Mouse (Mus musculus) spleen, postnatal 4 days (tissue): ENCODE results near the gene Heg1.

ENCODE experiments used
- DNase-seq, 2 experiments: peaks; one replicate each; pipeline ENCODE4 v3.0.0; 2022; ENCODE audit warnings: low spot score in 2 of 2

Gene Heg1

DNA sequence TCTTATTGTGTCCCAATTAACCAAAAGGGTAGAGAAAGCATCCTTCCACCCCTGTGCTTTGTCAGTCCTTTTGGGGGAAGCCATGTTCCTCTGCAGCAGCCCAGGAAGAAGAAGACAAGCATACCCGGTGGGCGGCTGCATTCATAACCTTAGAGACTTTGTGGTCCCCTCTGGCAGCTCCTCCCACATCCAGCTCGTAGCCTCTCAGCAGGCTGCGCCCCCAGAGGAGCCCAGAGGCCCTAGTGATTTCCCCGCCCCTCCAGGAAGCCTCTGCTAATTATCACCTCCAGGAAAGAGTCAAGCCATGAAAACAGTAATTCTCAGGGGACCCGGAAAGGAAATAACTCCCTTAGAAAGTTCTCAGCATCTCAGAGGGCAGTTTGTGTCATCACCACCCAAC is 21.1 kb downstream of the Heg1 start:
- no peak for DNase-seq

DNA sequence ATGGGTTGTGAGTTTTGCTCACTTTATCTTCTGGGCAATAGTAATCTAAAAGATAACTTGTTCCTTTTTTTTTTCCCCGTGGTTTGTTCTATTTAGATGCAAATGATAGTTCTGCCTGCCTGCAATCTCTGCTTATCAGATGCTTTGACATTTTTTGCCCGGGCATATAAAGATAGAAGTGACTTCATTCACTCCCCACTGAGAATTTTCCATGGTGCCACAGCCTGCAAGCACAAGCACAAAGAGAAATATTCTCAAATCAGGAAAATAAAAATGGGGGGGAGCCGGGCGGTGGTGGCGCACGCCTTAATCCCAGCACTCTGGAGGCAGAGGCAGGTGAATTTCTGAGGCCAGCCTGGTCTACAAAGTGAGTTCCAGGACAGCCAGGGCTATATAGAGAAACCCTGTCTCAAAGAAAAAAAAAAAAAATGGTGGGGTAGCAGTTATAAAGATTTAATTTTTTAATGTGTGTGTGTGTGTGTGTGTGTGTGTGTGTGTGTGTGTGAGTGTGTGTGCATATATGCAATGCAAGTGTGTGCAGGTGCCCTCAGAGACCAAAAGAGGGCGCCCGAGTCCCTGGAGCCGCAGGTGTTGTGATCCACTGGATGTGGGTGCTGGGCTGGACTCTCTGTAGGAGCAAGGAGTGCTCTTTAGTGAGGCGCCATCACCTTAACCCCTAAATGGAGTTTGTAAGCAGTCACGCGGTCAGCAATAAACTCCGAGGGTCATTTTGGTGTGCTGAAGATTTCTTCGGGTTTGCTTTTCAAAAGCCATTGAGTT is 22.1 kb downstream of the Heg1 start:
- DNase-seq, result no peak

DNA sequence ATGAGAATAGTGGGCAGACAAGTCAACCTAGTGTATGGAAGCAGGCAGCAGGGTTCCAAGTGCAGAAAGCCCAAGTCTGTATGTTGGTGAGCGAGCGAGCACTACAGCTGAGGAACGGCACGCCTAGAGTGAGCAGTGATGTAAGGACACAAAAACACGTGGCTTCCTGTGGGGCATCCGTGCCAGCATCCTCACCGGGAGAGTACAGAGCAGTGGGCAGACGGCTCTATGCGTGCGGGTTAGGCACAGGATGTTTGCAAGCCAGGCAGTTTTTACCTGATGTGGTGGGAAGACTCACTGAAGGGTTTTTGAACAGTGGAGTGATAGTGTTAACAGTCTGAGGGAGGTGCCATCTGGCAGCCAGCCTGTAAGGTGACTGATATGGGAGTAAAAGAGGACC is 23.9 kb downstream of the Heg1 start:
- no peak for DNase-seq

DNA sequence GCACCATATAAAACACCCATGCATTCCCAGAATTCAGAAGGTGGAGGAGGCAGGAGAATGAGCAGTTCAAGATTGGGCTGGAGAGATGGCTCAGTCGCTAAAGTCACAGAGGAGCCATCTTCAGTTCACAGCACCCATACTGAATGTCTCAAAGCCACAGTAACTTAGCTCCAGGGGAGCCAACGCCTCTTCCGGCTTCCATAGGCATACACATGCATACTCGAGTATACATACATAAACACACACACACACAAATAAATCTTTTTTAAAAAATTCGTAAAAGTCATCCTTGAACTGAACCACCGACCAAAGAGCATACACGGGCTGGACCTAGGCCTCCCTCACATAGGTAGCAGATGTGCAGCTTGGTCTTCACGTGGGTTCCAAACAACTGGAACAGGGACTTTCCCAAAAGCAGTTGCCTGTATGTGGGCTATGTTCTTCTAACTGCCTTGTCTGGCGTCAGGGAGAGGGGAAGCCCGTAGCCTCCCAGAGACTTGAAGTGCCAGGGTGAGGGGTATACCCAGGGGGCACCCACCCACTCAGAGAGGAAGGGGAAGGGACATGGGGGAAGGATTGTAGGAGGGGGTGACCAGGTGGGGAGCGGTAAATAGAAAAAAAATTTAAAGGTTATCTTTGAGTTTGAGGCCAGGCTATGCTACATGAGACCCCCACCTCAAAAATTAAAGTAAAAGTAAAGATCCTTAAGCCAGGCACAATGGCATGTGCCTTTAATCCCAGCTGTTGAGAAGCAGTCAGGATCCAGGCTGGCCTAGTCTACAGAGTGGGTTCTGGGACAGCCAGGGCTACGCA is 24.6 kb downstream of the Heg1 start:
- no peak for DNase-seq

DNA sequence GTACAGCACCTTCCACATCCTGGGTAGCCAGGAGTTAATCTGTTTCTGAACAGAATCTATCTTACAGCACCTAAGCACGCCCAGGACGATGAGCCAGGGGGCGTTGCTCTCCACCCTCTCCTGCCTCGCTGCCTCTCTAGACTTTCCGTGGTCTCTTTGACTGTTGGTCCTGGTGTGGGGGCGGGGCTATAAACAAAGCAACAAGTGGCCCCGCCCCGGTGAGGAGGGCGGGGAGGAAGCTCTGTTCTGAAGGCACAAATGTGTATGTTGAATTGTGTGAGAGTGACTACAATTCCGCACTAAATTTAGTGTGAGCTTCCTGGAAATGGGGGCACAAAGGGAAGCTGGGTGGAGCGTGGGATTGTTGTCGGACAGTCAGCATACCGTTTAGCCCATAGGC is 30.1 kb downstream of the Heg1 start:
- peak; percentile 82 to 87 for DNase-seq

DNA sequence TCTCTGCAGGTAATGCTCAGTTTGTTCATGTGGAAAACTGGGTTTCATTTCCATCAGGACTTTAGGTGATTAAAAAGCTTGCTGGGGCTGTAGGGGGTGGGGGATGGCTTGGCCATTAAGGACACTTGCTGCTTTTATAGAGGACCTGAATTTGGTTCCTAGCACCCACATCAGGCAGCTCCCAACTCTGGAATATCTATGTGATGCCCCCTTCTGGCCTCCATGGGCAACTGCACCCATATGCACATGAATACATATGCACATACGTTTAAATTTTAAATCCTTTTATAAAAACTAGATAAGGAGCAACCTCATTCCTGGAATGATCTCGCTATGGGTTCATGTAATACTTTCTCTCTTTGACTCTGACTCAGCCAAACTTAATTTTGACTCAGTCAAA is 39.1 kb downstream of the Heg1 start:
- DNase-seq, result no peak

DNA sequence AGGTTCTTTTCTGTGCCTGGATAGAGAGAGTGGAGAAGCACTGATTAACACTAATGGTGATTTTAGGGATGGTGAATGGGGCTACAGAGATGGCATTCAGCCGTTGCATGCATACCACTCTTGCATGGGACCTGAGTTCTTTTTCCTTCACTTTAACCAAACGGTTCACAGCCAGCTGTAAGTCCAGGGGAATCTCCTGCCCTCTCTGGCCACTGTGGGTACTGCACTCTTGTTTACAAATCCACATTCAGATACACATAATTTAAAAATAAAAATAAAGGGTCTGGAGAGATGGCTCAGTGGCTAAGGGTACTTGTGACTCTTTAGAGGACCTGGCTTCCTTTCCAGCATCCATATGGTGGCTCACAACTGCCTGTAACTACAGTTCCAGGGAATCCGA is 39.8 kb downstream of the Heg1 start:
- no peak for DNase-seq

DNA sequence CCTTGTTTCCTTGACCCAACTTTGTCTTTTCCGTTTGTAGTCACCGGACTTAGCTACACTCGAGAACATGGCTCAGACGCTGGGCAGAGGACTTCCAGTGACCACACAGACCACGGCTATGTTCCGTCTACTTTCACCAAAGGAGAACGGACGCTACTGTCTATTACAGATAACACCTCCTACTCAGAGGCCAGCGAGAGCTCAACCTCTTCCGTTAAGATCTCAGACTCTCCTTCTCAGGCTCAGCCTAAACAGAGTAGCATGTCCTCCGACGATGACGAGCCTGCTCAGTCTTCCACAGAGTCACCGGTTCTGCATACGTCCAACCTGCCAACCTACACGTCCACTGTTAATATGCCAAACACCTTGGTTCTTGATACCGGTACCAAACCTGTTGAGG is 42.1 kb downstream of the Heg1 start:
- DNase-seq, result no peak

DNA sequence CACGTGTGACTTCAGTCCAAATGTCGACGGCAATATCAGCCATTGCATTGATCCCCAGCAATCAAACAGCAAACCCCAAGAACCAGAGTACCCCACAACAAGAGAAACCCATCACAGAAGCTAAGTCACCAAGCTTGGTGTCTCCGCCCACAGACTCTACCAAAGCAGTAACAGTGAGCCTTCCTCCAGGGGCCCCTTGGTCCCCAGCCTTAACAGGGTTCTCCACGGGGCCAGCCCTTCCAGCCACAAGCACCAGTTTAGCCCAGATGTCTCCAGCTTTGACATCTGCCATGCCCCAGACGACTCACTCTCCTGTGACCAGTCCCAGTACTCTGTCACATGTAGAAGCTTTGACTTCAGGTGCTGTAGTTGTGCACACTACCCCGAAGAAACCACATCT is 42.7 kb downstream of the Heg1 start:
- DNase-seq, result no peak

DNA sequence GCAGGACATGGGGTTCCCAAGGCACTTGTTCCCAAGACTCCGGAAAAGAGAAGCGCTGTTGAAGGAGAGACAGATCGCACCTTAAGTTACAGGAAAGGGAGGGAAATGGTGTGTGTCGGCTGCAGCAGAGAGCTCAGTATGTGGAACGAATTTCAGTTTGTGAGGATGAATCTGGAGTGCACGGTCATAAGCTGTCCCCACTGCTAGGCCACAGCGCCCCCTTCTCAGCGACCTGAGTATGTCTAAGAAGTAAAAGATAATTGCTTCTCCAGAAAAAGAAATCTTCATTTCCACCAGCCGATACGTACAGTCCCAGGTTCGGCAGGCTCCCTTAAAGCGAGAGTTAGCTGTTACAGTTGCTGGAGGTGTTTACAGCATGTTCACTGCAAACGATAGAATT is 44.3 kb downstream of the Heg1 start:
- no peak for DNase-seq

DNA sequence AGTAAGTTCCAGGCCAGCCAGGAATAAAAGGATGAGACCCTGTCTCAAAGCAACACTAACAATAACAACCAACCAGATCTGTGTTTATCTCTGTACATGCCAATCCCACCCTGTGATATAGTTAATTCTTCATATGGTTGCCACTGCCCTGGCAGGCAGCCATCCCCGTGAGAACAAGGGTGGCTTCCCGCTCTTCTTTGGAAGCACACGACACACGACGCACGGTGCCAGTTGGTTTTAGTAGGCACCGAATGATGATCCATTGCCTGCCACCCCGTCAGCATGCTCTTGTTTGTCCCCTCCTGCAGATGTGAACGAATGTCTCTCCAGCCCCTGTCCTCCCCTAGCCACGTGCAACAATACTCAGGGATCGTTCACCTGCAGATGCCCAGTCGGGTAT is 47.1 kb downstream of the Heg1 start:
- DNase-seq, result no peak

DNA sequence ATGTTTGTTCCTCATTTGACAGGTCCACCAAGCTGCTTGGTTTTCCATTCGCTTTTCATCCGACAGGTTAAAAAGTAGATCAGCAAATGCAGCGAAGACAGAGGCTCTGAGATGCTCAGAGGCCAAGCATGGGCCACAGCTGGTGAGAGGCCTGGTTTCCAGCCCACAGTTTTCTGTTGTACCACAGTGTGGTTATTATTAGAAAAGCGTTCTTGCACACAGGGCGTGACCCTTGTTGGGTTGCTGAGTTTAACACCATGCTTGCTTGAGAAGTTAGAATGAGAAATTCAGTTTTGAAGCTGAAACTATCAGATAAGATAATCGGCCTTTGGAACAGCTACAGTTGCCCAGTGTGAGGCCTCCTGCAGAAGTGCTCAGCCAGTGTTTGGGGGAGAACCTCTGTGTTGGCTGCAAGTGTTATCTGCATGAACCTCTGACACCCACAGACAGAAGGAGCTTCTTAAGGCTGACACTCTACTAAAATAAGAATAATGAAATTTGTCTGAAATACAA is 48.1 kb downstream of the Heg1 start:
- DNase-seq, result peak in 1 of 2 experiments; percentile 42

DNA sequence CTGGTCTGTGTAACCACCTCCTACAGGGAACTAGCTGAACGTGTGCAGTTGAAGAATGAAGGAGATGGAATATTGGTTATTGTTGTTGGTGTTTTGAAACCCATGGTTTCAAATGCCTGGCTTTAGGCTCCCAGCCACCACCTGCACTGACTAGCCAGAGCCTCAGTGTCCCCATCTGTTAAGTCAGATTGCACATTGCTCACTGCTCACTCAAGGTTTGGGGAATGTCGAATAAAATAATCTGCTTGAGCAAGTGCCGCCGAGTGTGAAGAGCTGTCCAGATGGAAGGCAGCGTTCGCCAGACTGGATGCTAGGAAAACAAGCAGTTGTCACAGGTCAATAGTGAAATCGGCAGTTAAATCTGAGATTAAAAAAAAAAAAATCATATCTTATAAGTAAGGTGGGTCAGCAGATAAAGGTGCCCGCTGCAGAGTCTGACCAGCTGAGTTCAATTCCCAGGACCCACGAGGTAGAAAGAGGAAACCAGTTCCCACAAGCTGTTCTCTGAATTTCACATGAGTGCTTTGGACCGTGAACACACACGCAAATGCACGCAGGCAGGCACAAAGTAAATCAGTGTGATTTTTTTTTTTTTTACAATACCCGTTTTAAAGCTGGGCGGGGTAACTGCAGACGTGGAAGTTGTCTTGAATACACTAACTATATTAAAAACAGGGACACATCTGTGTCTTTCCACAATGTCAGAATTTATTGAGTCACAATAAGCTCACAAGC is 48.8 kb downstream of the Heg1 start:
- DNase-seq, result no peak

DNA sequence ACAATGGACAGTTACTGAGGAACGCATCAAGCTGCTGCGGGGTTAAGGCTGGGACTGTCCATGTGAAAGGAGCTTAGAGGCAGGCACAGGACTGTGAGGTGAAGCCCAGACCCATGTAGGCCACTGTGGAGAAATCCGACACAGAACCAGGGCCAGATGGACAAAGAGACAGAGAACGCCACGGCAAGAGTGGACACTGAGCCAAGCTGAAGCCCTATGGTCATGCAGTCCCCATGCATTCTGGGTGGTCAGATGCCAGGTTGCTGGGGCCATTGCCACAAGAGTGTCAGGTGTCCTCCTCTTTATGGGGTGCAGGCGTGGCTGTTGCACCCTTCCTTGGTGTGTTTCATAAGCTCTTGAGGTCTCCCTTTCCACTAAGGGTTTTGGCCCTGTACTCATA is 49.7 kb downstream of the Heg1 start:
- DNase-seq, result no peak

DNA sequence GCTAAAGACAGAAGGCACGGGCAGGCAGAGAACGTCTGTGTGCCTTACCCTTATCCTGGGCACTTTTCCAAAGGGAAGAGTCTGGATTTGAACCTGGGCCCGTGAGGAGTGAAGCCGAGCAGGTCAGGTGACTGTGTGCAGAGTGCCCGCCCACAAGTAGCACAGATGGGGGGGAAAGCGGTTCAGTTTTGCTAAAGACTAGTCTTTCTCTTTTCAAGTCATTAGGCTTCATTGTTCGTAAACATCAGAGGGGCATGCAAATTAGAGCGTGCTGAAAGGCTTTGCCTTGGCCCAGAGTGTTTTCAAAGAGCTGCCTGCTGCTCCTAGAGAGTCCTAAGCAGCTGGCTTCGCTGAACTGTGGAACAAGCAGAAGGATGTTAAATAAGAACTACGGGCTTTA is 50.4 kb downstream of the Heg1 start:
- peak; percentile 41 to 71 for DNase-seq

DNA sequence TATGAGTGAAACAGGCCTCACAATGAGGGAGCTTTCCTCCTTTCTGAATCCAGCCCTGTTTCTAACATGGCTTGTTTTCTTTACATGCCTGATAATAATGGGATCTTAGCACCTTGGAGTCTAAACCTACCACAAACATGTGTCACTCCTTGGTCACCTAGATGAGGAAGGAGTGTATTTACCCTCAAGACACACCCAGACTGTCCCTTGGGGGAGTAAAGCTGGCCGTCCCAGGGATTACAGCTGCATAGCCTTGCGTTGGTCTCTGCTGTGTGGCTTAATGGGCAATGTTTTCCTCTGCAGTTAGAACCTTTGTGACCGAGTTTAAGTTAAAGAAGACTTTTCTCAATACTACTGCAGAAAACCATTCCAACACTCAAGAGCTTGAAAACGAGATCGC is 51.1 kb downstream of the Heg1 start:
- DNase-seq, result no peak

DNA sequence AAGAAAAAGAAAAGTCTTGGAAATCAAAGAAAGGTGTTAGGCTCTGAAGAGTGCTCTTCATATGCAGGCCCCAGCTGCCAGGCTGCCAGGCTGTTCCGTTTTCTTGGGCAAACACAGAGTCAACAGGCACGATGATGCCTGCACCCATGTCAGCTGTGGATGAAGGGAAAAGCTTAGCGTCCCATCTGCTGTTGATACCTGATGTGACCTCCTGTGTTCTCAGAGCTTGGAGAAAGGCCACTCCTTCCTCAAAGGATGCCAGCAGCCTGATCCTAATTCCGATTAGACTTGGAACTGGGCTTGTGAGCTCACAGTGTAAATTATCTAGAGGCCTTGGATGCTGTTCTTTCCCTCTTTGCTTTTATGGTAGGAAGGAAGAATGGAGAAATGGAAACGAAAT is 51.6 kb downstream of the Heg1 start:
- DNase-seq, result no peak

DNA sequence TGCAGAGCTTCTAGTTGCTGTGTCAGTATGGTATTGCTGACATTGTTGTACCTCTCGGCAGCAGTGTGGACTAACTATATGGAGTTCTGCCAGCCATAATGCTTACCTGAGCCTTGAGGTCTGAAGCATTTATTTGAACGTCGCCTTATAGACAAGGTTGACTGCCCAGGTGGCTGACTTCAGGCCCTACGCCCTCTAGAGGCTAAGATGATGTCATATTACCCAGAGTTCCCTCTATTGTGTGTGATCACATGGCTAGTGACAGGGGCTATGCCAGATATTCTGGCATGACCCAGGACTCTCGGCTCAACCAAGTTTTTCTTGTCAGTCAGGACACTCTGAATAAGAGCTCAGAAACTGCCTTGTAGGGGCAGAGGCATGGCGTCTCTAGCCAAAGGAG is 52.6 kb downstream of the Heg1 start:
- no peak for DNase-seq

DNA sequence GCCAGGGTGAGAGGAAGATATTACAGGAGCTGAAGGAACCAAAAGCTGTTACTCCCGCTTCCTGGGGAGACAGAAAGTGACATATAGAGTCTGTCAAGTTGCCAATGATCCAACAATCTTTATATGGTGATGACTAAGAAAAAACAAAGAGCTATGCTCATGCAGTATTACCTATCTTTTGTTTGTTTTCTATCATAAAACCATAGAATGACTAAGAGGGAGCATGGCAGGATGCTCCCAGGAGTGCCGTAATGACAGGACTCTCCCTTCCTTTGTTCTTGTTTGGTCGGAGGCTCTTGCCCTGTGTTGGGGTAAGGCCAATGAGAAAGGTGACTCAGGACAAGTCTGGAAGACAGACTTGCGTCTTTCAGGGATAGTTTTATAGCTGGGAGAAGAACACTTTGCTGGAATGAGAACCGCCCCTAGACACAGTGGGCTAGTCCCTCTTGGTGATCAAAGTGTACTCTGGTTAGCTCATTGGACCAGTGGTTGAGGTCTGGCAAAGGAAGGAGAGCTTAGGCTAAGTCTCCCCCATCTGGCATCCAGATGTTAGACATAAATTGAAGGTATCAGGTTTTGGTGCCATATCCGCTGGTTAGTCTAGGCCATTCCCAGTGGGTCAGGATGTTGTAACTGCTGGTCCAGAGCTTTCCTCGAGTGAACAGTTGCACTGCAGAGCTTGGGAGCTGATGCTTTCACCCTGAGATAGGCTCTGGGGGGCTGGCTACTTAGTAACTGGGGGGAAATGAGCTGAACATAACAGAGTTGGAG is 55.0 kb downstream of the Heg1 start:
- no peak for DNase-seq

DNA sequence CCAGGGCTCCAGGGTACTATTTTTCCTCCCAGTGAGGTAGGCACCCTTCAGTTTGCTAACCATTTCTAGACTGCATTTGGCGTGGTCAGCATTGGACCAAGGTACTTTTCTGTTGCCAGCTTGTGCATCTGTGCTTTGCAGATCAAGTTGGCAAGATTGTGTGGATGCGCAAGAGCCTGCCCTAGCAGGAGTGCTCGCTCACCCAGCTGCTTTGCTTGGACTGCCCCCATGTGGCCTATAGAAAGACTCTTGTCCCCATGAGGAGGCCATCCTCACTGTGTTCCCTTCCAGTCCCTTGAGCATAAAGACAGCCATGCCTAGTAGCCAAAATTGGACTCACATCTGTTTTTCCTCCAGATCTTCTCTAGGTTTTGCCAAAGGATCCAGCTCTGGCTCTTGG is 55.6 kb downstream of the Heg1 start:
- DNase-seq, result peak; percentile 42 to 71

DNA sequence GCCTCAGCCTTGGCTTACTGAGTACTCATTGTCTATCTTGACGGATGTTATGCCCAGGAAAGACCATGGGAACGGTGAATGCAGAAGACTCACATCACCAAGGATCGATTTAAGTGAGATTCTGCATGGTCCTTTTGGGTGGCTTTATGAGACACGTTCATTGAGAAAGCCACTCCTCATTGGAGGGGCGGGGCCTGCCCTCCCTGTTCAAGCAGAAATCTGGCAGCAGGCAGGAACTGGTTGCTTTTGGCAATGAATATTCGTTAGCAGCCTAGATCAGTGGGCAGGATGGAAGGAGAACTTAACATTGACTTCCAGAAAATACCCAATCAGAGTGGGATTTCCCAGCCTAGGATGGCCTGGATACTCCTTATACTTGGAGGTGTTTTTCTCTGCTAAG is 56.2 kb downstream of the Heg1 start:
- DNase-seq, result no peak

DNA sequence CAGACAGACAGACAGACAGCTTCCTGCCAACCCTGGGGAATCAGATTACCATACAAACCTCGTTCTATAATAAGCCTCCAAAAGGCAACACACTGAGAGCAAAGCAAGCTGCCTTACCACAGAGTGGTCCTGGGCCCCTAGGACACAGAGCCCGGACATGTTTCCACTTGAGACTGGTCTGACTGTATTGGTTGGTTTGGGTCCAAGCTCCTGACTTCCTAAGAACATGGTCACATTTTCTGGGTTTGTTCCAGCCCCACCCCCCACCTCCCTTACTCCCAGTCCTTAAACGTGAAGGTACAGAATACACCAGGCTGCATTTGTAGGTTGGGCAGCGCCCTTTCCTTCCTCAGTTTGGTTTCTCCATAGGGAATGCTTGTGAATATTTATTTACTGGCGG is 57.6 kb downstream of the Heg1 start:
- no peak for DNase-seq
